Mouse (Mus musculus) intestine, embryonic 14.5 days (tissue): ENCODE results near the gene A830005F24Rik. TPM values are rescaled to one million over a fixed set of nuclear protein-coding genes. Genes with fewer than 3 reads are reported as not detected.

ENCODE experiments used
- ATAC-seq: fragments of 200-750 bp; cut with Nextera tagmentation; replicated peaks from 2 replicates; pipeline ENCODE4 v1.8.0; 2017; ENCODE audit warnings: low read depth, moderate number of reproducible peaks, moderate TSS enrichment, moderate library complexity; ENCODE audit not compliant: low FRiP score, low TSS enrichment
- DNase-seq: peaks from one replicate; pipeline ENCODE4 v3.0.0-alpha.2; 2018; ENCODE audit warnings: low spot score
- H3K27ac ChIP-seq: fragments of 300-500 bp; sonication (generic); 2 replicates; pipeline ENCODE4 v1.5.1; 2014; ENCODE audit warnings: low read depth, mild to moderate bottlenecking, control low read depth
- H3K27me3 ChIP-seq: fragments of 300-500 bp; sonication (generic); replicated peaks from 2 replicates; pipeline ENCODE4 v1.6.1; 2014; ENCODE audit warnings: low read length, control low read depth; ENCODE audit not compliant: control insufficient read depth, insufficient read depth
- H3K36me3 ChIP-seq: fragments of 300-500 bp; sonication (generic); 2 replicates; pipeline ENCODE4 v1.6.1; 2014; ENCODE audit warnings: low read length, control low read depth; ENCODE audit not compliant: control insufficient read depth, insufficient read depth
- H3K4me1 ChIP-seq: fragments of 300-500 bp; sonication (generic); replicated peaks from 2 replicates; pipeline ENCODE4 v1.6.1; 2014; ENCODE audit warnings: low read length, control low read depth, mixed read lengths; ENCODE audit not compliant: control insufficient read depth, insufficient read depth
- H3K4me2 ChIP-seq: fragments of 300-500 bp; sonication (generic); 2 replicates; pipeline ENCODE4 v1.6.1; 2014; ENCODE audit warnings: low read length
- H3K4me3 ChIP-seq: fragments of 300-500 bp; sonication (generic); 2 replicates; pipeline ENCODE4 v1.5.1; 2014; ENCODE audit warnings: low read depth, low read length, control low read depth, mixed read lengths
- H3K9ac ChIP-seq: fragments of 300-500 bp; sonication (generic); 2 replicates; pipeline ENCODE4 v1.6.1; 2014; ENCODE audit warnings: mild to moderate bottlenecking, low read length
- H3K9me3 ChIP-seq: fragments of 300-500 bp; sonication (generic); 2 replicates; pipeline ENCODE4 v1.6.1; 2016; ENCODE audit warnings: low read length, control low read depth; ENCODE audit not compliant: control insufficient read depth
- WGBS: fragments of 180-500 bp; shearing (Covaris S2); extraction: QIAGEN DNeasy Blood & Tissue Kit; methylation state at CpG from one replicate; pipeline ENCODE4 v1.1.7; 2014; 5-methylcytosine and 5-hydroxymethylcytosine counted together
- polyA plus RNA-seq: library from polyadenylated mRNA; unstranded; fragments of >200 nt; fragmentation: Nextera tagmentation; extraction: Ambion mirVana; gene quantifications from 2 replicates; pipeline ENCODE4 v1.2.1, GENCODE M21; 2014

The A830005F24Rik gene
- polyA plus RNA-seq, 1 experiment from 2014 or later, result 1.1 TPM

DNA sequence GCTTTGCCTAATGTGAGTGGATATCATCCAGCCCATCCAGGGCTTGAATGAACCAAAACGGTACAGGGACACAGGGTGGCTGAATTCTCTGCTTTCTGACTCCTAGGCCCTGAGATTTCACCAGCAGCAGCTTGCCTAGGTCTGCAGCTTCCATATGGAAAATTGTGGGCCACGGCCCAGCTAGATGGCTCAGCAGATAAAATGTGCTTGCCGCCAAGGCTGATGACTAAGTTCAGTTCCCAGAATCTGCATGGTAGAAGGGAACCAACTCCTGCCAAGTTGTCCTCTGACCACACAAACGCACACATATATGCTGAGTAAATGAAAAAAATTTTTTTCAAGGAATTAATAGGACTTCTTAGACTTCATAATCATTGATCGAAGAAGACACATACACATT, 34.9 kb downstream of the A830005F24Rik start:
- Histone ChIP-seq H3K4me3 (no peak overlapping the region), H3K9me3 (no peaks in the 10 kb centered on the region), H3K4me2 (no peak overlapping the region), H3K27ac (no peak overlapping the region), H3K4me1 (peaks cover 22% of the 10 kb centered on the region), H3K36me3 (no peaks in the 10 kb centered on the region), H3K27me3 (no peaks in the 10 kb centered on the region), H3K9ac (no peak overlapping the region)
- no peak for ATAC-seq
- WGBS, result 93% methylated on average over 5 of the region's 5 CpGs
- no peak for DNase-seq

DNA sequence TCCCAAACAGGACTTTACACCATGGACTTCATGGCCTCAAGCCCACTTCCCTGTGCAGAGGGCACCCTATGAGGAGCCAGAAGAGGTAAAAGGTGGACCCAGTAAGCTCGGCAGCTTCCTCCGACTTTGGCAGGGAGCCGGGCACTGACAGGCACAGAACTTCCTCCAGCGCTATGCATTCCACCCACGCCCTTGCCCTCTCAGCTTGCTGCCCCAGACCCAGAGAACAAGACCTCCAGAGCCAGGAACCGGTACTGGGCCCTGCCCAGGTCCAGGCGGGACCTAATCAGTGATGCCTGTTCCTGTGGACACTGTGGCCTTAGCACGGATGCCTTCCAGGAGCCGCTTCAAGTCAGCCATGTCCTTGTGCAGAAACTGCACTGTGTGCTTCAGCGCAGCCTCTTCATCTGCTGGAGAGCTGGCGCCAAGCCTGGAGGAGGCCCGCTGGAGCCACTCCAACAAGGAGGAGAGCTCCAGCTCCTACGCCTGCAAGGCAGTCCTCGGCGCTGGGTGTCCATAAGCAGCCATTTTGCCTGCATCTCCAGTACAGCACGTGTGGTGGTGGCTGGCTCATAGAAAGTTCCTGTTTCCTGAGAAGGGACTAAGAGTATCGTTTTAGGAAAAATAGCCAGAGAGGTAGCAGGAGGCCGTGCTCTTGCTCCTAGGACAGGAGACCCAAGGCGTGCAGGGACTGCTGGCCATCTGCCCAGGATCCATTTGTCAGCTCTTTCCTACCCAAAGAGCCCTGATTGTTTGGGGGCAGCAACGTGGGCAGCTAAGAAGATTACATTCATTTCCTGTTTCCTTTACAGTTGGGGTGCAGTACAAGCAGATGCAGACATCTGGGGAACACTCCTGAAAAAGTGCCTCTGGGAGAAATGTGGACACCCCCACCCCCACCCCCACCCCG, 39.1 kb downstream of the A830005F24Rik start:
- no peaks in the 10 kb centered on the region for H3K9me3 ChIP-seq
- H3K4me2 ChIP-seq, result peak overlapping the region; percentile 41
- WGBS, result 39% methylated on average over 21 of the region's 21 CpGs
- peak overlapping the region; percentile 90 for H3K27ac ChIP-seq
- peaks cover 20% of the 10 kb centered on the region for H3K4me1 ChIP-seq
- peak overlapping the region; percentile 20 for H3K9ac ChIP-seq
- no peak overlapping the region for H3K4me3 ChIP-seq
- peak; percentile 83 for ATAC-seq
- peak; percentile 84 for DNase-seq
- no peaks in the 10 kb centered on the region for H3K27me3 ChIP-seq
- no peaks in the 10 kb centered on the region for H3K36me3 ChIP-seq

DNA sequence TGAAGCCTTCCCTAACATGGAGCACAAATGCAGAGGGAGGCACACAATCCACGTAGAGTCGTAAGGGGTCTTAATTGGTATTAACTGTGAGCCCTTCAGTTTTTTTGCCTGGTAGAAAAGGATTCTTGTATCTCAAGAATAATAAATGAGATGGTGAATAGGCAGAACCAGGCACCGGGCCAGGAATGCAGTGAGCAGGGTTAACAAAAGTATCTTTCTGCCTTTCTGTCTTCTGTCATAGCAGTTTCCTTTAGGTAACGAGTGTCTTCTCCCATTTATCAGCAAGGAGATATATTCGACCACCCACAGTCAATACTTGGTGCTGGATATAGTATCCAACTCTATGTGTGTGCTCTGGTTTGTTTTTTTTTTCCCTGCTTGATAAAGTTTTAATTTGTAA, 40.1 kb downstream of the A830005F24Rik start:
- Histone ChIP-seq H3K4me3 (no peak overlapping the region), H3K4me1 (peaks cover 20% of the 10 kb centered on the region), H3K27me3 (no peaks in the 10 kb centered on the region), H3K9ac (no peak overlapping the region), H3K9me3 (no peaks in the 10 kb centered on the region), H3K4me2 (0 out of 2 replicates have a peak overlapping the region, but pooled peaks have one; percentile 41), H3K36me3 (no peaks in the 10 kb centered on the region), H3K27ac (peak overlapping the region; percentile 90)
- DNase-seq (peak; percentile 74), ATAC-seq (no peak)
- WGBS, result 24% methylated on average over 5 of the region's 5 CpGs

DNA sequence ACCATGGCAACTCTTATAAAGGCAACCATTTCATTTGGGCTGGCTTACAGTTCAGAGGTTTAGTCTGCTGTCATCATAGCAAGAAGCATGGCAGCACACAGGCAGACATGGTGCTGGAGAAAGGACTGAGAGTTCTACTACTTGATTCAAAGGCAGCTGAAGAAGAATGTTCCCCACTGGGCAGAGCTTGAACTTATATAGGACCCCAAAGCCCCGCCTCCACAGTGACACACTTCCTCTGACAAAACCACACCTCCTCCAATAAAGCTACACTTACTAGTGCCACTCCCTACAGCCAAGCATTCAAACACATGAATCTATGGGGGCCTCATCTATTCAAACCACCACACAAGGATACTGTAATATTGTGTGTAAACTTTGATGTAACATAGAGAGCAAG, 41.2 kb downstream of the A830005F24Rik start:
- Histone ChIP-seq H3K36me3 (no peaks in the 10 kb centered on the region), H3K27ac (no peak overlapping the region), H3K4me2 (no peak overlapping the region), H3K9ac (no peak overlapping the region), H3K27me3 (no peaks in the 10 kb centered on the region), H3K4me3 (no peak overlapping the region), H3K9me3 (no peaks in the 10 kb centered on the region), H3K4me1 (peaks cover 20% of the 10 kb centered on the region)
- DNase-seq, result peak; percentile 39
- ATAC-seq, result no peak
- 75% methylated on average over 1 of the region's 1 CpGs for WGBS

DNA sequence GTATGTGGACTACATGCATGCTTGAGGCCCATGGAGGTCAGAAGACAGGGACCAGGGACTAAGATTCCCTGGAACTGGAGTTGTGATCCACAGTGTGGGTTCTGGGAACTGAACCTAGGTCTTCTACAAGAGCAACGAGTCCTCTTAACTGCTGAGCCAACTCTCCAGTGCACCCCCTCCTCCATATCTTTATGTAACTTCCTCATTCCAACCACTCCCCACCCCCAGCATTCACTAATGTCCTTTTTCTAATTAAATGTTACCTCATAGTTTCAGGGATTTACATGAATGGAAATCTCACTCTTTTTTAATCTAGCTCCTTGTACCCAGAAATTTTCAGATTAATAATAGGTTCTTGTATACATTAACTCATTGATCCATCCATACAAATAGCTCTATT, 42.6 kb downstream of the A830005F24Rik start:
- DNase-seq, result no peak
- no peak overlapping the region for H3K4me3 ChIP-seq
- no peaks in the 10 kb centered on the region for H3K36me3 ChIP-seq
- no peaks in the 10 kb centered on the region for H3K9me3 ChIP-seq
- no peak overlapping the region for H3K9ac ChIP-seq
- peaks cover 20% of the 10 kb centered on the region for H3K4me1 ChIP-seq
- no peaks in the 10 kb centered on the region for H3K27me3 ChIP-seq
- 73% methylated on average over 1 of the region's 1 CpGs for WGBS
- H3K27ac ChIP-seq, result no peak overlapping the region
- H3K4me2 ChIP-seq, result no peak overlapping the region
- no peak for ATAC-seq

DNA sequence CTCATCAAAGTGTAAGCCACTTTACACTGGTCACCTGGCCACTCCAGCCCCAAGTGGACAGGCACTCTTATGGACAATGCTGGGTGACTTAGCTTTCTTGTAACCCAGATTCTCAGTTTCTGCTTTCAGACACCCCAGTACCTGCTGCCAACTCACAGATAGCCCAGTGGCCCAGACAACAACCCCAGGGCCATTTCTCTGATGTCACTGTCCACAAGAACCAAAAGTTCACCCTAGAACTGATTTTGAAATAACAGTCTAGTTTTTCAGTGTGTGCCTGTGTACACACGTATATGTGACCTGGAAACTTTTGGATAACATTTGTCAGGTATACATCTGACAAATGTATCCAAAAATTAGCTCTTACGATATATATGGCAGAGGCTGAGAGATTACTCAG, 48.1 kb downstream of the A830005F24Rik start:
- Histone ChIP-seq H3K9me3 (0 out of 2 replicates have a peak, but pooled peaks cover 2% of the 10 kb centered on the region), H3K4me3 (no peak overlapping the region), H3K36me3 (no peaks in the 10 kb centered on the region), H3K4me1 (peaks cover 13% of the 10 kb centered on the region), H3K27ac (no peak overlapping the region), H3K27me3 (no peaks in the 10 kb centered on the region), H3K4me2 (no peak overlapping the region), H3K9ac (no peak overlapping the region)
- 81% methylated on average over 2 of the region's 2 CpGs for WGBS
- no peak for ATAC-seq
- DNase-seq, result peak; percentile 27

DNA sequence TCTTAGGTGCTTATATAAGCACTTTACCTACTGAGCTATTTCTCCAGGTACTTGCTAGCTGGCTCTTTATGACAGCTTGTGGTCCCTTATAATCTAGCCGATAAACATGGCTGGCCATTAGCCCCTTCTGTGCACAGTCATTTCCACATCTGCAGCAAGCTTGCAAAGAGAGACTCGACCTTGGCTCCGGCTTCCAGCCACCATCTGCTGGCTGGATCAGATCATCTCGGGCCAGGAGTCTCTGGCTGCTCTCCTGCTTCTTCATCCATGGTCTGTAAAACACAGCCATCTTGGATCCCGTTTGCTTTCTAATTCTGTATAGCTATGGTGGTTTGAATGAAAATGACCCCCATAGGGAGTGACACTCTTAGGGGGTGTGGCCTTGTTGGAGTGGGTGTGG, 49.0 kb downstream of the A830005F24Rik start:
- H3K4me1 ChIP-seq, result peaks cover 15% of the 10 kb centered on the region
- H3K36me3 ChIP-seq, result no peaks in the 10 kb centered on the region
- H3K27me3 ChIP-seq, result no peaks in the 10 kb centered on the region
- 88% methylated on average over 5 of the region's 5 CpGs for WGBS
- no peak for DNase-seq
- H3K4me3 ChIP-seq, result no peak overlapping the region
- H3K9me3 ChIP-seq, result 0 out of 2 replicates have a peak, but pooled peaks cover 2% of the 10 kb centered on the region
- no peak for ATAC-seq
- H3K27ac ChIP-seq, result no peak overlapping the region
- no peak overlapping the region for H3K4me2 ChIP-seq
- no peak overlapping the region for H3K9ac ChIP-seq
